Mouse (Mus musculus) midbrain, embryonic 14.5 days (tissue): ENCODE measurements around the gene Ptgs1. TPM values are rescaled to one million over a fixed set of nuclear protein-coding genes. Genes with fewer than 3 reads are reported as not detected.
A peak's percentile ranks its signal among the peaks of the same experiment; 100 is the strongest.

Source experiments
- ATAC-seq: fragments of 200-750 bp; cut with Nextera tagmentation; 2 replicates; pipeline ENCODE4 v1.8.0; 2017; ENCODE audit warnings: moderate number of reproducible peaks, moderate library complexity; ENCODE audit not compliant: low FRiP score, low TSS enrichment
- DNase-seq: peaks from one replicate; pipeline ENCODE4 v3.0.0-alpha.2; 2015
- H3K27ac ChIP-seq: fragments of 300-500 bp; sonication (generic); replicated peaks from 2 replicates; pipeline ENCODE4 v1.5.1; 2014; ENCODE audit warnings: mild to moderate bottlenecking, low read depth, low read length, moderate library complexity
- H3K27me3 ChIP-seq: fragments of 300-500 bp; sonication (generic); 2 replicates; pipeline ENCODE4 v1.6.1; 2014; ENCODE audit warnings: low read length, control low read depth, mixed read lengths; ENCODE audit not compliant: control insufficient read depth, insufficient read depth
- H3K36me3 ChIP-seq: fragments of 300-500 bp; sonication (generic); 2 replicates; pipeline ENCODE4 v1.6.1; 2014; ENCODE audit warnings: low read length, control low read depth; ENCODE audit not compliant: control insufficient read depth, insufficient read depth
- H3K4me1 ChIP-seq: fragments of 300-500 bp; sonication (generic); 2 replicates; pipeline ENCODE4 v1.6.1; 2014; ENCODE audit warnings: mild to moderate bottlenecking, antibody characterized with exemption, low read length, control low read depth; ENCODE audit not compliant: control insufficient read depth, insufficient read depth
- H3K4me2 ChIP-seq: fragments of 300-500 bp; sonication (generic); 2 replicates; pipeline ENCODE4 v1.6.1; 2014; ENCODE audit warnings: mild to moderate bottlenecking, low read length, moderate library complexity
- H3K4me3 ChIP-seq: fragments of 300-500 bp; sonication (generic); replicated peaks from 2 replicates; pipeline ENCODE4 v1.5.1; 2014; ENCODE audit warnings: low read depth, low read length
- H3K9ac ChIP-seq: fragments of 300-500 bp; sonication (generic); replicated peaks from 2 replicates; pipeline ENCODE4 v1.6.1; 2014; ENCODE audit warnings: mild to moderate bottlenecking, low read length, moderate library complexity
- H3K9me3 ChIP-seq: fragments of 300-500 bp; sonication (generic); 2 replicates; pipeline ENCODE4 v1.6.1; 2016; ENCODE audit warnings: low read length, control low read depth, mixed read lengths; ENCODE audit not compliant: control insufficient read depth
- WGBS: fragments of 180-500 bp; shearing (Covaris S2); extraction: QIAGEN DNeasy Blood & Tissue Kit; methylation state at CpG from one replicate; pipeline ENCODE4 v1.1.7; 2014; 5-methylcytosine and 5-hydroxymethylcytosine counted together
- polyA plus RNA-seq: library from polyadenylated mRNA; unstranded; fragments of >200 nt; fragmentation: Nextera tagmentation; extraction: Ambion mirVana; gene quantifications from 2 replicates; pipeline ENCODE4 v1.2.1, GENCODE M21; 2014

Gene Ptgs1
- polyA plus RNA-seq, 1 experiment from 2014 or later = 4.3 TPM

DNA sequence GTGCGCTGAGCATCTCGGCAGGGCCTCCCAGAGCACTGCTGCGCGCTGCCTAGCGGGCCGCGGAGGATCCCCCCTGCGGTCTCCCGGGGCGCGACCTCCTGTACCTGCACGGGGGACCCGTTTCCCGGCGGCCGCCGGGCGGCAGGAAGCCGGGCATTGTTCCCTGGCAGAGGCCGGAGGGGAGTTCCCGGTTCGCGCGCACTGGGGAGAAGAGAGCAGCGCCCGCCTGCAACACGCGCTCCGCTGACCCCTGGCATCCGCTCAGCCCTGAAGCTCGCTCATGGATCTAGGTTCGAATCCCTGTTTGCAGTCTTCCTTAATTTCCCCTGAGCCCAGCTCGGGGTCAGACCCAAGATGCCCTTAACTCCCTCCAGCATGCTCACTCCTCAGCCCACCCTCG is 19.4 kb upstream of the Ptgs1 start:
- no peaks in the 10 kb centered on the region for H3K4me1 ChIP-seq
- ATAC-seq (no peak), DNase-seq (peak; percentile 19)
- H3K27ac ChIP-seq = no peak overlapping the region
- H3K27me3 ChIP-seq = peaks cover 27% of the 10 kb centered on the region
- no peaks in the 10 kb centered on the region for H3K36me3 ChIP-seq
- H3K9ac ChIP-seq = no peak overlapping the region
- no peak overlapping the region for H3K4me3 ChIP-seq
- H3K4me2 ChIP-seq = peak overlapping the region; percentile 28; the same call in 1 of the 2 replicates
- no peaks in the 10 kb centered on the region for H3K9me3 ChIP-seq
- WGBS = 4% methylated on average over 34 of the region's 34 CpGs

DNA sequence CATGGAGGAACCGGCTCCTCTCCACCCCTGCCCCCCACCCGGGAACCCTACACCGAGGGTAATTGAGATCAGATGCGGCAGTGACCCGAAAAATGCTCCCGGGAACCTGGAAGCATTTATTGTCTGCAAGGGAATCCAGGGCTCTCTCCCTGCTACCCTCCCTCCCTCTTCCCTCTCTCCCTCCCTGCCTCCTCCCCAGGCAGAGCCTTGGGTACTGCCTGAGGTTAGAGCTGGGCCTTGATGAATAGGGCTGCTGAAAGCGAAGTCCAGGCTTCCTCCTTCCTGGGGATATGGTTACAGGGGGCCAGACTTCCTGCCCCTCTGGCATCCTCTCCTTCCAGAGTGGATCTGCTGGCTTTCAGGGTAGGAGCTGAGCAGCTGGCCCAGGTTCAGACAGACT is 18.4 kb upstream of the Ptgs1 start:
- Histone ChIP-seq H3K4me1 (no peaks in the 10 kb centered on the region), H3K4me3 (no peak overlapping the region), H3K36me3 (no peaks in the 10 kb centered on the region), H3K4me2 (no peak overlapping the region), H3K27me3 (peaks cover 27% of the 10 kb centered on the region), H3K9ac (no peak overlapping the region), H3K9me3 (no peaks in the 10 kb centered on the region), H3K27ac (no peak overlapping the region)
- ATAC-seq = no peak
- DNase-seq = no peak
- WGBS = 21% methylated on average over 7 of the region's 7 CpGs

- Histone ChIP-seq H3K27me3 (peaks cover 27% of the 10 kb centered on the region), H3K27ac (no peak overlapping the region), H3K36me3 (no peaks in the 10 kb centered on the region), H3K9ac (no peak overlapping the region), H3K9me3 (no peaks in the 10 kb centered on the region), H3K4me2 (no peak overlapping the region), H3K4me1 (no peaks in the 10 kb centered on the region), H3K4me3 (no peak overlapping the region)
- 0 out of 2 replicates have a peak, but pooled peaks have one; percentile 1 for ATAC-seq
- WGBS = 61% methylated on average over 7 of the region's 7 CpGs
- no peak for DNase-seq
Observed at GRCm38 (mm10) chr2:36213108-36213507, 17.1 kb upstream of the Ptgs1 start.

GRCm38 (mm10) chr2:36214023-36214422 is 16.2 kb upstream of the Ptgs1 start:
- DNase-seq = peak; percentile 95
- Histone ChIP-seq H3K4me3 (no peak overlapping the region), H3K4me1 (no peaks in the 10 kb centered on the region), H3K27me3 (peaks cover 27% of the 10 kb centered on the region), H3K27ac (no peak overlapping the region), H3K36me3 (no peaks in the 10 kb centered on the region), H3K9ac (no peak overlapping the region), H3K4me2 (no peak overlapping the region), H3K9me3 (no peaks in the 10 kb centered on the region)
- peak; percentile 80 for ATAC-seq
- 6% methylated on average over 8 of the region's 8 CpGs for WGBS

- no peak for ATAC-seq
- DNase-seq = peak; percentile 48
- 65% methylated on average over 5 of the region's 5 CpGs for WGBS
- H3K9me3 ChIP-seq = no peaks in the 10 kb centered on the region
- H3K36me3 ChIP-seq = no peaks in the 10 kb centered on the region
- H3K4me3 ChIP-seq = no peak overlapping the region
- H3K4me1 ChIP-seq = no peaks in the 10 kb centered on the region
- H3K27ac ChIP-seq = no peak overlapping the region
- peaks cover 27% of the 10 kb centered on the region for H3K27me3 ChIP-seq
- no peak overlapping the region for H3K9ac ChIP-seq
- no peak overlapping the region for H3K4me2 ChIP-seq
Observed at GRCm38 (mm10) chr2:36214425-36214824, 15.8 kb upstream of the Ptgs1 start.

GRCm38 (mm10) chr2:36215203-36215739 is 15.0 kb upstream of the Ptgs1 start:
- ATAC-seq = no peak
- Histone ChIP-seq H3K9ac (no peak overlapping the region), H3K4me2 (no peak overlapping the region), H3K4me3 (no peak overlapping the region), H3K27ac (no peak overlapping the region), H3K9me3 (no peaks in the 10 kb centered on the region), H3K36me3 (no peaks in the 10 kb centered on the region), H3K27me3 (peaks cover 19% of the 10 kb centered on the region), H3K4me1 (no peaks in the 10 kb centered on the region)
- no peak for DNase-seq
- WGBS = 92% methylated on average over 5 of the region's 5 CpGs

DNA sequence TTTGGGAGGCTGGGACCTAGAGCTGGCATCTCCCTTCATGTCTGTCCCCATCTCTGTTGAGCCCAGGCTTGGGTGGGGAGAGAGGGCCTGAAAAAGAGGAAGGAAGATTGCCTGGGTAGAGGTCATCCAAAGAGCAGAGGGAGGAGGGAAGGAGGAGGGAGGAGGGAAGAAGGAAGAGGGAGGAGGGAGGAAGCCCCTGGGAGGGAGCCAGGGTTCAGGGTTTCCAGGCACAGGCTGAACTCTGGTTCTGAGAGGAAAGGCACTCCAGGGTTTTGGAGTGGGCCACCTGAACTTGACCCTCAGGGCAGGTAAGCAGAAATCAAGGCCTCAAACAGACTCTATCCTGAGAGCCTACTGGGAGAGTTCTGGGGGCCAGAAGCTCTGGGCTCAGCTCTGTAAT is 13.7 kb upstream of the Ptgs1 start:
- H3K36me3 ChIP-seq = no peaks in the 10 kb centered on the region
- no peaks in the 10 kb centered on the region for H3K9me3 ChIP-seq
- H3K27ac ChIP-seq = no peak overlapping the region
- H3K27me3 ChIP-seq = peaks cover 7% of the 10 kb centered on the region
- ATAC-seq (no peak), DNase-seq (no peak)
- H3K4me3 ChIP-seq = no peak overlapping the region
- H3K4me2 ChIP-seq = no peak overlapping the region
- H3K4me1 ChIP-seq = no peaks in the 10 kb centered on the region
- H3K9ac ChIP-seq = no peak overlapping the region

DNA sequence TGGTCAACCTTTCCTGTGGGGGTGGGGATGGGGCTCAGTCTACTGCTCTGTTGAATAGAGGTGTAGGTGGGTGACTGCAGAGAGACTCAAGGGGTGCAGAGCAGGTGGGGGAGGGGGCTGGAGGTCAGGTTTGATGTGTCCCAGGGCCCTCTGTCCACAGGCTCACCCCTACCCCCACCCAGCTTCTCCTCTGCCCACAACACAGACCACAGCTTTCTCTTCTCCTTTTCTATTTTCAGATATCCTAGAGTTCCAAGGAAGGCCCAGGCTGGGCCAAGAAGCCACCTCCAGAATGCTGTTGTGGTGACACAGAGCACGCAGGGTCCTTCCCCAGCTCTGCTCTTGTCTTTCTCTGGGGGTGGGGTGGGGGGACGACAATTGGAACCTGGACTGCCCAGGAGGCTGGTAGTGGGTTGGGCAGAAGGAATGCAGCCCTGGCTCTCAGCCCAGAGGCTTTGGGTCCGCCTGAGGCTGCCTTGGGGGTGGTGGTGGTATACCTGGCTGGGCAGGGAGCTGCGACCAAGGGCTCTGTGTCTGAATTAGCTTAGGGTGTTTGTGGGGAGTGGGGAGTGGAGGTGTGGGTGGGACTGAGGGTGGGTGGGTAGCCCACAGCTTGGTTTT is 13.2 kb upstream of the Ptgs1 start:
- Histone ChIP-seq H3K27ac (no peak overlapping the region), H3K27me3 (0 out of 2 replicates have a peak, but pooled peaks cover 3% of the 10 kb centered on the region), H3K36me3 (no peaks in the 10 kb centered on the region), H3K4me2 (no peak overlapping the region), H3K9ac (no peak overlapping the region), H3K4me1 (no peaks in the 10 kb centered on the region), H3K9me3 (no peaks in the 10 kb centered on the region), H3K4me3 (no peak overlapping the region)
- WGBS = 52% methylated on average over 4 of the region's 4 CpGs
- no peak for DNase-seq
- ATAC-seq = no peak

- Histone ChIP-seq H3K36me3 (no peaks in the 10 kb centered on the region), H3K27me3 (no peaks in the 10 kb centered on the region), H3K4me1 (no peaks in the 10 kb centered on the region), H3K9me3 (no peaks in the 10 kb centered on the region), H3K4me2 (no peak overlapping the region), H3K27ac (no peak overlapping the region), H3K4me3 (no peak overlapping the region), H3K9ac (no peak overlapping the region)
- DNase-seq = no peak
- ATAC-seq = no peak
- WGBS = 59% methylated on average over 5 of the region's 5 CpGs
Observed at GRCm38 (mm10) chr2:36217692-36218233, 12.5 kb upstream of the Ptgs1 start.
